Mouse (Mus musculus) liver, adult 2 months (tissue): ENCODE results near the gene Ccdc110. TPM values are rescaled to one million over a fixed set of nuclear protein-coding genes. Genes with fewer than 3 reads are reported as not detected.

Source experiments
- DNase-seq: peaks from one replicate; pipeline ENCODE4 v3.0.0-alpha.2; 2011; ENCODE audit warnings: low read depth, low spot score; ENCODE audit errors: extremely low read depth
- H3K27ac ChIP-seq: fragments of 200-500 bp; replicated peaks from 2 replicates; pipeline ENCODE4 v1.5.1; 2012; ENCODE audit warnings: low read depth, mild to moderate bottlenecking, control low read depth, inconsistent platforms, low read length; ENCODE audit not compliant: insufficient read depth
- H3K27me3 ChIP-seq: fragments of 200-500 bp; 2 replicates; pipeline ENCODE4 v1.6.1; 2012; ENCODE audit warnings: mild to moderate bottlenecking, moderate library complexity, low read length, inconsistent platforms; ENCODE audit not compliant: control insufficient read depth, insufficient read depth
- H3K36me3 ChIP-seq: fragments of 200-500 bp; 2 replicates; pipeline ENCODE4 v1.6.1; 2012; ENCODE audit warnings: low read length, inconsistent platforms; ENCODE audit not compliant: control insufficient read depth, insufficient read depth
- H3K4me1 ChIP-seq: fragments of 200-500 bp; 2 replicates; pipeline ENCODE4 v1.6.1; 2011; ENCODE audit warnings: low read length; ENCODE audit not compliant: control insufficient read depth, insufficient read depth
- H3K4me3 ChIP-seq: fragments of 200-500 bp; 2 replicates; pipeline ENCODE4 v1.5.1; 2011; ENCODE audit warnings: low read depth, mild to moderate bottlenecking, control low read depth, low read length, moderate library complexity; ENCODE audit not compliant: insufficient read depth
- H3K79me2 ChIP-seq: fragments of 200-500 bp; 2 replicates; pipeline ENCODE4 v1.6.1; 2012; ENCODE audit warnings: inconsistent platforms, mild to moderate bottlenecking, low read length, moderate library complexity; ENCODE audit not compliant: control insufficient read depth, insufficient read depth
- H3K9ac ChIP-seq: fragments of 200-500 bp; 2 replicates; pipeline ENCODE4 v1.6.1; 2012; ENCODE audit warnings: low read depth, mild to moderate bottlenecking, control low read depth, inconsistent platforms, low read length
- CTCF ChIP-seq: fragments of 200-500 bp; IDR thresholded peaks from 2 replicates; pipeline ENCODE4 v1.5.1; 2011; ENCODE audit warnings: low read depth, low read length, control low read depth
- POLR2A ChIP-seq: fragments of 200-500 bp; IDR thresholded peaks from 2 replicates; pipeline ENCODE4 v1.6.1; 2011; ENCODE audit warnings: low read length, control low read depth; ENCODE audit not compliant: insufficient read depth; ENCODE audit errors: extremely low read depth
- whole genome bisulfite sequencing: fragments of 180-500 bp; shearing (Covaris S2); methylation state at CpG from one replicate; pipeline ENCODE4 v1.1.7; 2018; 5-methylcytosine and 5-hydroxymethylcytosine counted together
- polyA plus RNA-seq: library from polyadenylated mRNA; depleted of rRNA; stranded (reverse); fragments of >200 nt; gene quantifications from 2 replicates; pipeline ENCODE4 v1.2.3, GENCODE M21; 2012; rRNA removed
- total RNA-seq: library from RNA; depleted of rRNA; stranded (reverse); fragments of >200 nt; gene quantifications from 2 replicates; pipeline ENCODE4 v1.2.3, GENCODE M21; 2014; rRNA removed

Ccdc110 gene
- total RNA-seq: not detected in 2 replicates
- polyA plus RNA-seq: not detected in 2 replicates

DNA sequence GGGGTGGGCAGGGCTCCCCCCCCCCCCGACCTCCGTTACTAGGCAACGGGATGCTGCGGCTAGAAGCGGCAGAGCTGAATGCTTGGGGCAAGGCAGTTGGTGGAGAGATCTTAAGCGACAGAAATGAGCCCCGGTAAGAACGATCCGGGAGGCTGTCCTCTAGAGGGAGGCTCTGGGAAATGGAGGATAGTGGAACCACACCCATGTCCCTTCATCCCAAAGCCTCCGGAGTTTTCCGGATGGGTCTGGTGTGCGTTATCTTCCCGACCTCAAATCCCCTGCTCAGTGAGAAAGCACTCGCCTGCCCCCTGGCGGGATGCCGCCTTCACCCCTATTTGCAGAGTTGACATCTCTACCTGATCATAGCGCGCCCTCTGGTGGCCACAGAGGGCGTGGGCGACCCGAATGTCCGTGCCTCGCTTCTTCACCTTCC lies at the start of gene Ccdc110:
Gene Ccdc110 (plus strand): TSS at position 38 of the 433 bp plus-strand sequence.
- 12% methylated on average over 23 of the region's 23 CpGs for WGBS
- no peak within 1 kb of the TSS for H3K9ac ChIP-seq
- no peak within 1 kb of the TSS for H3K4me3 ChIP-seq

DNA sequence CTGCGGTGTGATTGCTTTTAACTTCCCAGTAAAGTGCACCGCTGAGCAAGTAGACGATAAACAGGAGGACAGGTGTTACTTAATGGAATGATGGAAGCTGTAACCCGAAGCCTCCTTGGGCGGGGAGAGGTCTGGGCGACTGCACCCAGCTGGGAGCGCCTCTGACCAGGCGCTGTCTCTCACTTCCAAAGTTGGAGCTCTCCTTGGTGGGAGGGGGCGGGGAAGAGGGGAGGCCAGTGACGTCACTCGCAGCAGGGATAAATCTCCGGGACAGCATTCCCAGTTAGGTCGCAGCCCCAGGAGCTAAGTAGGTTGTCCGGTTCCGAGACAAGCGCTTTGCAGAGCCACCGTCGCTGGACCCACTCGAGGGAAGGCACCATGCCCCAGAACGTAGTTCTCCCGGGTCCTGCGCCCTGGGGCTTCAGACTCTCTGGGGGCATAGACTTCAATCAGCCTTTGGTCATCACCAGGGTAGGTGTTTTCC lies 49.2 kb upstream of the Ccdc110 start, which contains the start of gene Pdlim3:
Gene Pdlim3 (plus strand): TSS at position 260 of the 484 bp plus-strand sequence.
- no peak within 1 kb of the TSS for H3K27ac ChIP-seq
- no peaks in the 10 kb centered on the region for H3K36me3 ChIP-seq
- DNase-seq: no peak
- no peaks in the 10 kb centered on the region for H3K4me1 ChIP-seq
- H3K9ac ChIP-seq: no peak within 1 kb of the TSS
- no peaks in the 10 kb centered on the region for H3K27me3 ChIP-seq
- 2% methylated on average over 22 of the region's 22 CpGs for WGBS
- H3K4me3 ChIP-seq: peak within 1 kb of the TSS; percentile 11; the same call in 1 of the 2 replicates
- TF ChIP-seq CTCF (no peak), POLR2A (no peak)
- no peaks in the 10 kb centered on the region for H3K79me2 ChIP-seq

More for the DNA sequence above, at the start of gene Ccdc110:
- no peaks in the 10 kb centered on the region for H3K36me3 ChIP-seq
- DNase-seq: peak; percentile 62
- no peaks in the 10 kb centered on the region for H3K27me3 ChIP-seq
- no peak within 1 kb of the TSS for H3K27ac ChIP-seq
- peak; percentile 100 for TF ChIP-seq CTCF
- TF ChIP-seq POLR2A: no peak
- H3K4me1 ChIP-seq: no peaks in the 10 kb centered on the region
- H3K79me2 ChIP-seq: no peaks in the 10 kb centered on the region

DNA sequence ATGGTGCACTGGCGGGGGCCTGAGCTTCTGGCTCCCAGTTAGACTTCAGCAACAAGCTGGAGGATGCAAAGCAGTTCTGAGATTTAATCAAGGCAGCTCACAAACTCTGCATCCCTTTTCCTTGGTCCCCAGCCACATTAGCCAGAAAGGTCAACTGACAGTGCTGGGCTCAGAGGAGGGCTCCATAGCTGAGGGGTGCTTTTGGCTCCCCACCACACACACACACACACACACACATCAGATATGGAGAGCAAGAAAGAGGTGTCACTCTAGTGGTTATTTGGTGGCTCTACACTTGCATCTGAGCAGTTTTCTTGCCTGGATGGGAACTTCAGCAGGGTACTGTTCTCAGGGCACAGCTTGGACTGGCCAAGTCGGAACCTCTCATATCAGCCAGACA lies 48.6 kb upstream of the Ccdc110 start:
- 41% methylated on average over 2 of the region's 2 CpGs for WGBS
- H3K27me3 ChIP-seq: no peaks in the 10 kb centered on the region
- H3K79me2 ChIP-seq: no peaks in the 10 kb centered on the region
- TF ChIP-seq CTCF (no peak), POLR2A (no peak)
- no peak overlapping the region for H3K4me3 ChIP-seq
- H3K36me3 ChIP-seq: no peaks in the 10 kb centered on the region
- no peak overlapping the region for H3K9ac ChIP-seq
- DNase-seq: no peak
- no peak overlapping the region for H3K27ac ChIP-seq
- H3K4me1 ChIP-seq: no peaks in the 10 kb centered on the region

DNA sequence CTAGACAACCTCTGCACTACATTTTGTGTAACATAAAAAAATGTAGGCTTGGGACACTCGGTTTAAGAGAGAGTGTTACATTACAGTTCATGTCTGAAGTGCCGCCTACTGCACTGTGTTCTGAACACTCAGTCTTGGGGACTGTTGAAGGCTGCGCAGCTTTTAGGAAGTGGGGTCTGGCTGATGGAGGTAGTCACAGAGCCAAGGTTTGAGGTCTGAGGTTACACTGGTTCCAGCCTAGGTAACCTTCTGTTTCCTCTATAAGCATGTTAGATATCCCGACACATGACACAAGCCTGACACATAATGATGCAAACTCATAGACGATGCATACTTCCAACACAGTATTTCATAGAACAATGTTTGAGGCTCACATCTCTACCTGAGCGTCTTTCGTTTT lies 44.7 kb upstream of the Ccdc110 start:
- H3K79me2 ChIP-seq: no peaks in the 10 kb centered on the region
- no peak overlapping the region for H3K9ac ChIP-seq
- no peaks in the 10 kb centered on the region for H3K36me3 ChIP-seq
- no peak overlapping the region for H3K4me3 ChIP-seq
- no peak overlapping the region for H3K27ac ChIP-seq
- no peaks in the 10 kb centered on the region for H3K4me1 ChIP-seq
- H3K27me3 ChIP-seq: no peaks in the 10 kb centered on the region
- DNase-seq: no peak
- TF ChIP-seq POLR2A (no peak), CTCF (no peak)
- WGBS: 96% methylated on average over 7 of the region's 7 CpGs

DNA sequence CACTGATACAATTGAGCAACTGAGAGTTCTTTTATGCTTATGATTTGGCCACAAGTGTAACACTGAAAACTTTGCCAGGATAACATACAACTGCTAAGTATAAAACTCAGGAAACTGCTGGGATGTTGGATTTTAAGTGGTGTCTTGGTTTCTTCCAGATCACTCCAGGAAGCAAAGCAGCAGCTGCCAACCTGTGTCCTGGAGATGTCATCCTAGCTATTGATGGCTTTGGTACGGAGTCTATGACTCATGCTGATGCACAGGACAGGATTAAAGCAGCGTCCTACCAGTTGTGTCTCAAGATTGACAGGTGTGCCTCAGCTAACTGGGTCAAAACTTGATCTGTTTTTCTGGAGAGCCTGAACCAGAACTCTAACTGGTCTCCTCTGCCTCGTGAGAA lies 37.8 kb upstream of the Ccdc110 start:
- Histone ChIP-seq H3K79me2 (no peaks in the 10 kb centered on the region), H3K4me3 (no peak overlapping the region), H3K4me1 (no peaks in the 10 kb centered on the region), H3K36me3 (no peaks in the 10 kb centered on the region), H3K27me3 (0 out of 2 replicates have a peak, but pooled peaks cover 3% of the 10 kb centered on the region), H3K9ac (no peak overlapping the region), H3K27ac (no peak overlapping the region)
- WGBS: 80% methylated on average over 3 of the region's 3 CpGs
- DNase-seq: no peak
- TF ChIP-seq POLR2A (no peak), CTCF (no peak)

DNA sequence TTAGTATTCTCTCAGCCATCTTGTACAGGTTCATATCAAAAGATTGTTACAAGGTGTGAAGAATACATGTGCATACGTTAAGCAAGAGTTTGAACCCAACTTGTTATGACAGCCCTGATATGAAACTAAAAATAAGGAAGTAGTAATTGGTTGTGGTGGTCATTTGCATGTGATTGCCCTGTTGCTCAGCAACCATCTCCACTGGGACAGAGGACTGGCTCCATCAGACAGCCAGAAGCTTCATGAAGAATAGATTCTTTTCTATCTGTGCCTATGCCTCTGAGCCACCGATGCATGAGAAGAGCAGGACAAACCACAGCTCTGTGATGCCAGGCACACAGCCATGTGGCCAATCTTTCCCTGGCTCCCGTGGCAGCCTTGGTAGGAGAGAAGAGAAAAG lies 34.6 kb upstream of the Ccdc110 start:
- Histone ChIP-seq H3K36me3 (no peaks in the 10 kb centered on the region), H3K4me1 (no peaks in the 10 kb centered on the region), H3K79me2 (no peaks in the 10 kb centered on the region), H3K27me3 (0 out of 2 replicates have a peak, but pooled peaks cover 3% of the 10 kb centered on the region), H3K4me3 (no peak overlapping the region), H3K27ac (no peak overlapping the region), H3K9ac (no peak overlapping the region)
- TF ChIP-seq CTCF: no peak
- no peak for TF ChIP-seq POLR2A
- DNase-seq: peak; percentile 8
- 81% methylated on average over 3 of the region's 3 CpGs for WGBS
